Mouse (Mus musculus) retina, embryonic 14.5 days (tissue): ENCODE measurements around the gene Lig3.
"Not testable (repeated sequence)": the region's sequence is repeated elsewhere in the genome, so short reads cannot be mapped to it uniquely, and the experiment has no call there.

Source experiments
- DNase-seq: peaks from one replicate; pipeline ENCODE4 v3.0.0-alpha.2; 2015; ENCODE audit warnings: low spot score

Lig3 gene

GRCm38 (mm10) chr11:82831008-82831893, 50.3 kb downstream of the Lig3 start:
- peak; percentile 63 for DNase-seq

- not testable (repeated sequence) for DNase-seq
Observed at GRCm38 (mm10) chr11:82832402-82832801, 51.5 kb downstream of the Lig3 start.

DNA sequence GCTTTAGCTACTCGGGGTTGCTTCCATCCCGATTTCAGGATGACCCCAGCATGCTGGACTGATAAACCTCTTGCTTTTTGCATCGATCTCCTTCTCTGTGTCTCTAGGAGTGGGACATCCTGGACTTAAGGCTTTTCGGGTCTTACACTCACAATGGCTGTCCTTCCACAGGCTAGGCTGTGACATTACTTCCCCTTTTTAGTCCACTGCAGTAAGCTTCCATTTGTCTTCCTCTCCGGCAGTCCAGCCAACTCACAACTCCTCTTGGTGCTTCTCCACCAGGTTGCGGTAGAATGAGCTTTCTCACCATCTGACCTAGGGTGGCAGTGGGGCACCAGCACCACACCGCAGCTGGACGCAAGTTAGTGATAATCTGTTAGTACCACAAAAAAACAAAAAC, 53.0 kb downstream of the Lig3 start:
- DNase-seq = no peak

GRCm38 (mm10) chr11:82834359-82834758, 53.5 kb downstream of the Lig3 start:
- DNase-seq = not testable (repeated sequence)

- DNase-seq = no peak
Observed at GRCm38 (mm10) chr11:82835616-82836432, 54.9 kb downstream of the Lig3 start.

GRCm38 (mm10) chr11:82837192-82837591, 56.3 kb downstream of the Lig3 start:
- DNase-seq = no peak

- DNase-seq = no peak
Observed at GRCm38 (mm10) chr11:82837848-82838247, 56.9 kb downstream of the Lig3 start.

DNA sequence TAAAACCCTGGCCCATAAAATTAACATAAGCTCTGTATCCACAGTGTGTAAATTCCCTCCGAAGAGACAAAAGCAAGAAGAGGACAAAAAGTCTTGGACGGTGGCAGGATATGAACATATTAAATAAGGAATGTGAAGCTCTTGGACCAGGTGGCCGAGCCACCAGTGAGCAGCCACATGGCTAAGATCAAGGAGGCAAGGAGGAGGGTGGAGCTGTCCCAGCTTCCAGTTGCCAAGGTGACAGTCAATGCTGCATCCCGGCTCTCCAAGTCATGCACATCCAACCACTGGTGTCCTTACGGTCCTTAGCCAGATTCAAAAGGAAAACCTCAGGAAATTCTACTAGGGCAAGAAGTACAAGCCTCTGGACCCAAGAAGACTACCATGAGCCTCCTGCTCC, 57.6 kb downstream of the Lig3 start:
- no peak for DNase-seq

GRCm38 (mm10) chr11:82844771-82845414, 64.0 kb downstream of the Lig3 start:
- DNase-seq = no peak

GRCm38 (mm10) chr11:82845415-82846078, 64.6 kb downstream of the Lig3 start:
- peak; percentile 73 for DNase-seq

GRCm38 (mm10) chr11:82846079-82846436, 65.2 kb downstream of the Lig3 start:
- no peak for DNase-seq

GRCm38 (mm10) chr11:82846938-82847337, 66.0 kb downstream of the Lig3 start:
- DNase-seq = no peak

GRCm38 (mm10) chr11:82847571-82848000, 66.7 kb downstream of the Lig3 start:
- no peak for DNase-seq

GRCm38 (mm10) chr11:82850259-82850658, 69.4 kb downstream of the Lig3 start:
- DNase-seq = no peak

DNA sequence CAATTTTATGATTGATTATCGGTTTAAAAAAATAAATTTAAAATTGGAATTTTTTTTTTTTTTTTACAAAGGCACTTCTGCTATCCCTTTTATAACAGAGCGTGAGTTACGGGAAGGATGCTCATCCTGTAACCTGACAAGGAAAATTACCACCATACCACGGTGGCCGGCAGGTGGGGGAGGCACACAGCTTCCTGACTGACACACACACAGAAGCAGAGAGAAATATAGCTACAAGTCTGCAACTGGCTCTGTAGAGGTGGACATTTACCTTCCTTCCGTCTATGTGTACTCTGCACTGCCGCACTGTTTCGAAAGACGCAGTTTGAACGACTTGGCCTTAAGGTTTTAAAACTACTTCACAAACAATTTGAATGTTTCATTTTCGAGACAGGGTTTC, 71.2 kb downstream of the Lig3 start:
- no peak for DNase-seq

DNA sequence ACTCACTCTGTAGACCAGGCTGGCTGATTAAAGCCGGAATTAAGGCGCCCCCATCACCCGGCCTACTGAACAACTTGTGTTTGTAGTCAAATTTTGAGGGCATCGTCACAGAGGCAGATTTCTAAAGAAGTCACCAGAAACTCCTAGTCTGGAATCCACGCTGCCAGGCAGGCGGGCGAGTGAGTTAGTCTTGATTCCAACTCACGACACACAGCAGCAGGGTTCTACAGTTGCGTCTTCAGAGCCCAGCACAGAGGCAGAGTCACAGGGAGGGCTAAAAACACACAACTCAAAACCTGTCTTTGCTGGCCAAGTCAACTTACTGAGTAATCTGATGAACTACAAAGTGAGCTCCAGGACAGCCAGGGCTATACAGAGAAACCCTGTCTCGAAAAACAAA, 71.6 kb downstream of the Lig3 start:
- no peak for DNase-seq

DNA sequence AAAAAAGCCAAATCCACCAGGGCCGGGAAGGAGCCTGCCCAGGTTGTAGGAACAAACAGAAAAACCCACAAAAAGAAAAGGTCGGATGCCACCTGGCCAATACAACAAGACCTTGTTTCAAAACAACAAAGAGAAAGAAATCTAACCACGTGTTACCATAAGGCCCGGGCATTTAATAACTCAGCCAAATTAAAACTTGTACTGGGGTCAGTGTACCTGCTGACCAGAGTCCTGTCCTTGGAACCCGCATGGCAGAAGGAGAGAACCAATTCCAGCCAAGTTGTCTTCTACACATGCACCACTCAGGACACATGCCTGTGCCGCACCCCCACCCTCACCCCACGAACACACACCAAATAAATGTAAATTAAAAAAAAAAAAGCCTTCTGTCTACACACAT, 72.0 kb downstream of the Lig3 start:
- no peak for DNase-seq
